Mouse (Mus musculus): ENCODE results near the gene Tyms. TPM values are rescaled to one million over a fixed set of nuclear protein-coding genes. Genes with fewer than 3 reads are reported as not detected.

Gene Tyms
- 57.7 TPM for polyA plus RNA-seq (2017; shearing (Covaris generic))

DNA sequence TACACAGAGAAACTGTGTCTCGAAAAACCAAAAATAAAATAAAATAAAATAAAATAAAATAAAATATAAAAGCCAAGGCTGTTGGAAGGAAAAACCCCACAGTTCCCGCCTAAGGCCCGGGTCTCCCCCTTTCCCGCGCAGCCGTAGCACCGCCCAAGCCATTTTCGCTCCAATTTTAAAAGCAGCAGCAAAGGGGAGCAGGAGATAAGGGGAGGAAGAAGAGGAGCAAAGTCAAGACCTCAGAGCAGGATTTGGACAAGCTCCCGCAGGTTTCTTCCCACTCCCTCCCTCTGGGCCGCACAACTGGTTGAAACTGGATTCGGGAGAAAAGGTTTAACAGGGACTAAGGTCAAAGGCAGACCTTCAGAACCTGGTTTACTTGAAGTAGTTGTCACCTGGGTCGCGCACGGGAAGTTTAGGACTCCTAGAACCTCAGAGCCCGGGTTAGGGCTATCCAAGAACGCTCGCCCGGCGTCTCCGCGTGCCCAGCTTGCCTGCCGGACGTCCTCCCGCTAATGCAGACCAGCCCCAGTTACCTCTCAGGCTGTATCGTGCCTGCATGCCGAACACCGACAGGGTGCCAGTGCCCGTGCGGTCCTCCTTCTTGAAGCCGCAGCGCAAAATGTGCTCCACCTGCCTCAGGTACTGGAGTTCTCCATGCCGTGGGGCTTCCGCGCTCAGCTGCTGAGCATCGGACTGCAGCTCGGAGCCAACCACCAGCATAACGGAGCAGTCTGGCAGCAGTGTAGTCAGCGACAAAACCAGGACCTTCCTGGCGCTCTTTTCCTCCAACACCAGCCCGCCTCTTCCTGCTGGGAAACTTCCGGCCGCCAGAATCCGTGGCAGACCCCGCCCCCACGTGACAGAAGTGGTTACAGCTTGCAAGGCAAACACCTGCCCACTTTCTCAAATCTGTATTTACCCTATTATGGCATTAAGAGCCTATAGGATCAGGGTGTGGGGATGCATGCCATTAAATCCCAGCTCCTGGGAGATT, at the start of gene Tyms:
Tyms (minus strand) TSS at position 793 of the 997 bp plus-strand sequence.

GRCm38 (mm10) chr5:30105668-30106300, 32.4 kb upstream of the Tyms start, which contains the start of gene 3110082J24Rik:
TSS of gene 3110082J24Rik (minus strand) at chr5:30106086.

DNA sequence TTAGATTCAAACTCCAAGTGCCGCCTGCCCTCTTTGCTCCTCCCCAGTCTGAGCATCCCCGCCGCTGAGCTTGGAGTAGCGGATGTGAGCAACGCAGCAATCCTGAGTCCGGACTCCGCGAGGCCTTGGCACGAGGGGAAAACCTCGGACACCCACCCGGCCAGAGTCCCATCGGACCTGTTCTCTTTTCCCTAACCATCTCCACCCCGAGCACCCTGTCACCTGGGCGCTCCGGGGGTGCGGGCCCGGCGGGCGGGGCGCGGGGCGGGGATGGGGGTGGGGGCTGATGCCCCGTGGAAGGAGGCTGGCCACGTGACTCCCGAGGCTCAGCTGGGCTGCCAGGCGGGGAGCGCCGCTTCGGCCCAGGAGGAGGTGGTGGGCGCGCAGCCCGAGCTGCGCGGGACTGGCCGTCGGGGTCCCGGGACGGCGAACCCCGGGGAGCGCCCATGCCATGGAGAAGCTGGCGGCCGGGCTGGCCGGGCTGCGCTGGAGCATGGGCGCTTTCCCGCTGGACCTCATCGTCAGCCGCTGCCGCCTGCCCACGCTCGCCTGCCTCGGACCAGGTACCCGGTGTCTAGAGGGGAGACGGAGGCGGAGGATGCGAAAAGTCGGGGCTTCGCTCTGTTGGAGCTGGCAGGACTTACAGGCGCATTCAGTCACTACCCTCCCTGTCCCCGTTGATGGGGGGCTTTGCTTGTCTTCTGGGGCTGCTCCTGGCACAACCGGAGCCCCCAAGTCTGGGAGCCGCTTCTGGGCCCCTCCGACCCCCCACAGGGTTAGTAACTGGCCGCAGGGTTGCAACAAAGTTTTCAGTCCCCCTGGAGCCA, 31.6 kb upstream of the Tyms start, which contains the start of gene Garem2:
Garem2 (plus strand) TSS at position 321 of the 827 bp plus-strand sequence.

GRCm38 (mm10) chr5:30012726-30013503, 60.5 kb downstream of the Tyms start, which contains the start of gene Il6:
TSS of gene Il6 (plus strand) at chr5:30013114.

Other genes starting within 250 kb of the Tyms start
- 0.74 TPM for gene Il6, start 60.5 kb downstream of the Tyms start, polyA plus RNA-seq (2017; shearing (Covaris generic))
- gene Garem2, start 31.5 kb upstream of the Tyms start, polyA plus RNA-seq (2017; shearing (Covaris generic)): not detected
- gene 3110082J24Rik, start 32.5 kb upstream of the Tyms start, polyA plus RNA-seq (2017; shearing (Covaris generic)): not detected
- gene Hadha, start 81.5 kb upstream of the Tyms start, polyA plus RNA-seq (2017; shearing (Covaris generic)): 120 TPM
- 239 TPM for gene Hadhb, start 81.6 kb upstream of the Tyms start, polyA plus RNA-seq (2017; shearing (Covaris generic))
- not detected for gene Adgrf3, start 132.1 kb upstream of the Tyms start, polyA plus RNA-seq (2017; shearing (Covaris generic))
- gene Selenoi, start 159.0 kb upstream of the Tyms start, polyA plus RNA-seq (2017; shearing (Covaris generic)): 26.5 TPM
- 1.0 TPM for gene Drc1, start 207.8 kb upstream of the Tyms start, polyA plus RNA-seq (2017; shearing (Covaris generic))